Mouse (Mus musculus) stomach, embryonic 16.5 days (tissue): Measurements from ENCODE around the gene Ntng1. TPM values are rescaled to one million over a fixed set of nuclear protein-coding genes. Genes with fewer than 3 reads are reported as not detected.

ENCODE experiments used
- ATAC-seq: fragments of 200-750 bp; cut with Nextera tagmentation; 2 replicates; pipeline ENCODE4 v1.8.0; 2017; ENCODE audit warnings: moderate number of reproducible peaks, moderate TSS enrichment; ENCODE audit not compliant: insufficient read depth, low FRiP score
- H3K27ac ChIP-seq: fragments of 300-500 bp; sonication (generic); 2 replicates; pipeline ENCODE4 v1.5.1; 2014; ENCODE audit warnings: low read length
- H3K27me3 ChIP-seq: fragments of 300-500 bp; sonication (generic); 2 replicates; pipeline ENCODE4 v1.6.1; 2014; ENCODE audit warnings: low read length, control low read depth, mixed read lengths; ENCODE audit not compliant: control insufficient read depth, insufficient read depth
- H3K36me3 ChIP-seq: fragments of 300-500 bp; sonication (generic); 2 replicates; pipeline ENCODE4 v1.6.1; 2014; ENCODE audit warnings: low read length; ENCODE audit not compliant: control insufficient read depth, insufficient read depth
- H3K4me1 ChIP-seq: fragments of 300-500 bp; sonication (generic); 2 replicates; pipeline ENCODE4 v1.6.1; 2014; ENCODE audit warnings: low read length, control low read depth, mixed read lengths; ENCODE audit not compliant: control insufficient read depth, insufficient read depth
- H3K4me2 ChIP-seq: fragments of 300-500 bp; sonication (generic); 2 replicates; pipeline ENCODE4 v1.6.1; 2014; ENCODE audit warnings: low read depth, low read length, mixed read lengths
- H3K4me3 ChIP-seq: fragments of 300-500 bp; sonication (generic); replicated peaks from 2 replicates; pipeline ENCODE4 v1.5.1; 2014; ENCODE audit warnings: mild to moderate bottlenecking, low read length
- H3K9ac ChIP-seq: fragments of 300-500 bp; sonication (generic); 2 replicates; pipeline ENCODE4 v1.6.1; 2014; ENCODE audit warnings: low read length
- H3K9me3 ChIP-seq: fragments of 300-500 bp; sonication (generic); replicated peaks from 2 replicates; pipeline ENCODE4 v1.6.1; 2016; ENCODE audit warnings: low read length, control low read depth; ENCODE audit not compliant: control insufficient read depth
- WGBS: fragments of 180-500 bp; shearing (Covaris S2); extraction: QIAGEN DNeasy Blood & Tissue Kit; methylation state at CpG from one replicate; pipeline ENCODE4 v1.1.7; 2014; 5-methylcytosine and 5-hydroxymethylcytosine counted together
- polyA plus RNA-seq: library from polyadenylated mRNA; unstranded; fragments of >200 nt; fragmentation: Nextera tagmentation; extraction: Ambion mirVana; gene quantifications from 2 replicates; pipeline ENCODE4 v1.2.1, GENCODE M21; 2015

Gene Ntng1
- polyA plus RNA-seq, 1 experiment from 2014 or later = 3.0 TPM

DNA sequence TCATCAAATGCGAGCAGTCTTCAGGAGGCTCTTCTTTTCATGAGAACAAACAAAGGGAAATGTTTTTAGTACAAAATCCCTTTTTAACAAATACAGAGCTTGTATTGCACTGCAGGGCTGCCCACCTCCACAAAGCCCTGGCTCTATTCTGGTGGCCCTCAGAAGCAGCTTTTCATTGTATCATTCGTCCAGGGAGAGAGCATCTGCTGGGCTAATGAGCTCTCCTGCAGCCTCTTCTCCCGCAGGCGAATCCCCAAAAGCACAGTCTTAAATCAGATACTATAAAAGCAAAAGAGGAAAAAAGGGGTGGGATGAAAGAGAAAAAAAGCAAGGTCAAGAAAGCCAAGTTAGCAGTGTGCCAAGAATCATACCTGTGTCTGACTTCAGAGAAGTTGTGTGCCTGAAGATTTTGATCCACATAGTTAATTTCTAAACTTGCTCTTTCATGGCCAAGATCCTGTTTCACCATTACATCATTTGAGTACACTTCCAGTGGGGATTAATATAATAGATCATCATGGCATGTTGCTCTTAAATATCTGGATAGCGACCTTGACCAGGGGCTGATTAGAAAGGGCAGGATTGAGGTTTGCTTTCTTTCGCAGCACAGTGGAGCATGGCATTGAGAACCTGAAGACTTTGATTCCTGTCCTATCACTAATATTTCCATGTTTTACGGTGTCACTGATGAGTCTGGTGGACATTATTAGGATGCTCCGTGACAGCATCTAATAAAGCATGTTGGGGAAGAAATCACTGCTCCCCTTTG lies 225.7 kb downstream of the Ntng1 start:
- H3K4me3 ChIP-seq = no peak overlapping the region
- no peak overlapping the region for H3K27ac ChIP-seq
- no peaks in the 10 kb centered on the region for H3K27me3 ChIP-seq
- H3K36me3 ChIP-seq = no peaks in the 10 kb centered on the region
- no peak overlapping the region for H3K9ac ChIP-seq
- 65% methylated on average over 8 of the region's 8 CpGs for WGBS
- no peak for ATAC-seq
- no peak overlapping the region for H3K4me2 ChIP-seq
- no peaks in the 10 kb centered on the region for H3K4me1 ChIP-seq
- no peaks in the 10 kb centered on the region for H3K9me3 ChIP-seq

GRCm38 (mm10) chr3:109917077-109917476 lies 226.7 kb downstream of the Ntng1 start:
- Histone ChIP-seq H3K4me2 (no peak overlapping the region), H3K9ac (no peak overlapping the region), H3K4me3 (no peak overlapping the region), H3K27me3 (no peaks in the 10 kb centered on the region), H3K27ac (no peak overlapping the region), H3K4me1 (no peaks in the 10 kb centered on the region), H3K36me3 (no peaks in the 10 kb centered on the region), H3K9me3 (no peaks in the 10 kb centered on the region)
- WGBS = 51% methylated on average over 4 of the region's 4 CpGs
- no peak for ATAC-seq

DNA sequence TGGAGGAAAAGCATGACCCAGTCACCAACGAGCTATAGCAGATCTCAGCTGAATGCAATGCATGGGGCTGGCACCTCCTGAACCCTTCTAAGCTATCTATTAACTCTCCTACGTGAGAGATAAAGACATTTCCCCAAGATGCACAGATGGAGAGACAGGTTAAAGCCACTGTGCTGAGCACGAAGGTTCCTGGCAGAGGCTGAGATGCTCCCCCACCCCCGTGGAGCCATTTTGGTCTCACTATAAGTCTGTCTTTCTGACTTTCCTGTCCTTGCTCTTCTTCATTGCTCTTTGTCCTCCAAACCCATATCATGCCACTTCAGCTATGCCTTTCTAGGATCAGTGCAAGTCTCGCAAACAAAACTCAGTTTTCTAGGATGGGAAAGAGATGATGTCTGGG lies 229.6 kb downstream of the Ntng1 start:
- no peaks in the 10 kb centered on the region for H3K9me3 ChIP-seq
- no peak overlapping the region for H3K4me2 ChIP-seq
- H3K27ac ChIP-seq = no peak overlapping the region
- H3K9ac ChIP-seq = no peak overlapping the region
- H3K4me3 ChIP-seq = no peak overlapping the region
- no peaks in the 10 kb centered on the region for H3K36me3 ChIP-seq
- no peak for ATAC-seq
- WGBS = 77% methylated on average over 5 of the region's 5 CpGs
- H3K27me3 ChIP-seq = no peaks in the 10 kb centered on the region
- H3K4me1 ChIP-seq = no peaks in the 10 kb centered on the region

GRCm38 (mm10) chr3:109890600-109890999 lies 253.2 kb downstream of the Ntng1 start:
- no peak overlapping the region for H3K27ac ChIP-seq
- no peak overlapping the region for H3K4me2 ChIP-seq
- WGBS = 15% methylated on average over 1 of the region's 1 CpGs
- H3K27me3 ChIP-seq = no peaks in the 10 kb centered on the region
- no peaks in the 10 kb centered on the region for H3K9me3 ChIP-seq
- H3K9ac ChIP-seq = no peak overlapping the region
- H3K36me3 ChIP-seq = no peaks in the 10 kb centered on the region
- H3K4me3 ChIP-seq = no peak overlapping the region
- ATAC-seq = no peak
- no peaks in the 10 kb centered on the region for H3K4me1 ChIP-seq

- Histone ChIP-seq H3K9ac (no peak overlapping the region), H3K36me3 (no peaks in the 10 kb centered on the region), H3K9me3 (no peaks in the 10 kb centered on the region), H3K4me2 (no peak overlapping the region), H3K4me1 (no peaks in the 10 kb centered on the region), H3K27me3 (no peaks in the 10 kb centered on the region), H3K27ac (no peak overlapping the region), H3K4me3 (no peak overlapping the region)
- ATAC-seq = no peak
- WGBS = 54% methylated on average over 4 of the region's 4 CpGs
Measured at GRCm38 (mm10) chr3:109885672-109886071, 258.1 kb downstream of the Ntng1 start.

DNA sequence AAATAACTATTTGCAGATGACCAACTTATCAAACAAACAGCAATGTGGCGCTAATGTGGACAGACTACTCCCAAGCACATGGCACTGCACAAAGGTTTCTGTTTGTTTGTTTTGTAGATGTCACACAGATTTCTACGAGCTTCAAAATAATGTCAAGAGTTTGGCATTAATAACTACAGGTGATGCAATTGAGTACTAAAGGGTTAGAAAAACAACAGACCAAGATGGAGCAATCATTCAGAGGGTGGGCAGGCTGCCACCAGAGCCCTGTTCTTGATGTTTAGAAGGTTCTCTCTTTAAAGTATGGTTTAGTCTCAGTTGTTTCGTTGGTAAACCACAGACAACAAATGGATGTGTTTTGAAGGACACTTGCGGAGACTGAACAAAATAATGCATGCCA lies 264.8 kb downstream of the Ntng1 start:
- no peaks in the 10 kb centered on the region for H3K9me3 ChIP-seq
- H3K27me3 ChIP-seq = no peaks in the 10 kb centered on the region
- H3K4me1 ChIP-seq = no peaks in the 10 kb centered on the region
- no peak overlapping the region for H3K9ac ChIP-seq
- 72% methylated on average over 4 of the region's 4 CpGs for WGBS
- no peaks in the 10 kb centered on the region for H3K36me3 ChIP-seq
- no peak for ATAC-seq
- no peak overlapping the region for H3K4me2 ChIP-seq
- no peak overlapping the region for H3K27ac ChIP-seq
- no peak overlapping the region for H3K4me3 ChIP-seq

DNA sequence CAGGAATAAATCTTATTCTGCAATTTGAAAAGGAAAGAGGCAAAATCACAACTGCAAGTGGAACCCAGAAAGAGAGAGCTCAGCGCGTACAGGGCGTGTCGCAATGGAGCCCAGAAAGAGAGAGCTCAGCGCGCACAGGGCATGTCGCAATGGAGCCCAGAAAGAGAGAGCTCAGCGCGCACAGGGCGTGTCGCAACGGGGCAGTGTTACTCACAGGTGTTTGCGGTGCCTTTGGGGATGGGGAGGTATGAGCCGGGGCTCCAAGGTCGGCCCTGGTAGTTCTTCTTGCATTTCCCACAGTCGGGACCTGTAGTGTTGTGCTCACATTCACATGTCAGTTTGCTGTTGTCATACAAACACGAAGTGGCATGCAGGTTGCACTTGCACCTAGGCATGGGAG lies 271.8 kb downstream of the Ntng1 start:
- no peak overlapping the region for H3K4me2 ChIP-seq
- no peaks in the 10 kb centered on the region for H3K9me3 ChIP-seq
- no peaks in the 10 kb centered on the region for H3K36me3 ChIP-seq
- no peaks in the 10 kb centered on the region for H3K4me1 ChIP-seq
- ATAC-seq = no peak
- H3K4me3 ChIP-seq = no peak overlapping the region
- no peak overlapping the region for H3K27ac ChIP-seq
- no peak overlapping the region for H3K9ac ChIP-seq
- WGBS = 88% methylated on average over 17 of the region's 17 CpGs
- no peaks in the 10 kb centered on the region for H3K27me3 ChIP-seq

DNA sequence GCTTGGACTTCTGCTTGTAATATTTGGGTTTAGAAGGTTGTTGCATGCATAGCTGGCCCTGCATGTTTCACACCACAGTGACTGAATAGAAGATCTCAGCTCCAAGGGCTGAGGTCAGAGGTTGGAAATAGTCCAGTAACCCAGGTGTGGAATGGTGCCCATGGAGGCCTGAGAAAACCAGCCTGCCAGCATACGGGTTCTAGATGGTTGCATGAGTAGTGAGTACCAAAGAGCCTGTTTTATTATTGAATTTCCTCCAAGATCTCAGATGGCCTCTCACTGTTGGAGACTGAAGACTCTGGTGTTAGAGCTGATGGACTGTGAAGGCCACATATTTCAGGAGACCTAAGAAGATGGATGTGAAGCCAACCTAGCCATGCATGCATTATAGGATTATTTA lies 285.5 kb downstream of the Ntng1 start:
- no peak overlapping the region for H3K4me3 ChIP-seq
- no peak overlapping the region for H3K27ac ChIP-seq
- no peaks in the 10 kb centered on the region for H3K36me3 ChIP-seq
- no peak overlapping the region for H3K4me2 ChIP-seq
- no peak for ATAC-seq
- H3K9ac ChIP-seq = no peak overlapping the region
- 86% methylated on average over 1 of the region's 1 CpGs for WGBS
- no peaks in the 10 kb centered on the region for H3K27me3 ChIP-seq
- no peaks in the 10 kb centered on the region for H3K4me1 ChIP-seq
- H3K9me3 ChIP-seq = no peaks in the 10 kb centered on the region

DNA sequence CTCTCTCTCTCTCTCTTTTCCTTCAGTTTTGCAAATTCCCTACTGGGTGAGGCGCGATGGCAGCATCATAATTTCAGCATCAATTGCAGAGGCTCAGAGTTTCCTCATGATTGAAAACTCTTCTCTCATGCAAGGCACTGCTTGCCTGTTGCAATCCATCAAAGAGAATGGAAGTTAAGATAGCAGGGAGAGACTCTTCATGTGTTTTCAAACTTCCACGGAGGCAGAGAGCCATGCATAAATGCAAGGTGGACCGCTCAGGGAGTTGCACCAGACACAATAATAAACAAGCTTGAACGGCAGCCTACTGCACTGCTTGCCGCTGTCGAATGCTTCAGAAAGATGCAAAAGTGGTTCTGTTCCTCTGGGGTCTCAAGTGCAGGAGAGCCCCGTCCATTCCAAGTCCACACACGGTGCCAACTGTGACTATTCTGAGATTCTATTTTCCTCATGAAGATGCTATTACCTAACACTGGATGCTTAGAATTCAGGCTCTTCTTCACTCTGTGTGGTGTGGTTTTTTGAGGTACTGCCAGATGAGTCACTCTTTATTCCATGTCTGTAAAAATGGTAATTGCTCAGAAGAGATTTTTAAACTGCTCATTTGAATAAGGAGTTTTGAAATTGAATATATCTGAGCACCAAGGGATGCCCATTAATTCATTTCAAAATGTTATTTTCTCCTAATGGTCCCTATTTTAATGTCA lies 289.2 kb downstream of the Ntng1 start:
- ATAC-seq = no peak
- Histone ChIP-seq H3K27ac (no peak overlapping the region), H3K4me1 (no peaks in the 10 kb centered on the region), H3K36me3 (no peaks in the 10 kb centered on the region), H3K9ac (no peak overlapping the region), H3K4me3 (no peak overlapping the region), H3K27me3 (no peaks in the 10 kb centered on the region), H3K9me3 (no peaks in the 10 kb centered on the region), H3K4me2 (no peak overlapping the region)
- WGBS = 80% methylated on average over 9 of the region's 9 CpGs
